Mouse (Mus musculus): ENCODE measurements around the gene Stk11. TPM values are rescaled to one million over a fixed set of nuclear protein-coding genes. Genes with fewer than 3 reads are reported as not detected.

Gene Stk11
- total RNA-seq, 2 experiments from 2014 or later, result 47.7 to 152 TPM

DNA sequence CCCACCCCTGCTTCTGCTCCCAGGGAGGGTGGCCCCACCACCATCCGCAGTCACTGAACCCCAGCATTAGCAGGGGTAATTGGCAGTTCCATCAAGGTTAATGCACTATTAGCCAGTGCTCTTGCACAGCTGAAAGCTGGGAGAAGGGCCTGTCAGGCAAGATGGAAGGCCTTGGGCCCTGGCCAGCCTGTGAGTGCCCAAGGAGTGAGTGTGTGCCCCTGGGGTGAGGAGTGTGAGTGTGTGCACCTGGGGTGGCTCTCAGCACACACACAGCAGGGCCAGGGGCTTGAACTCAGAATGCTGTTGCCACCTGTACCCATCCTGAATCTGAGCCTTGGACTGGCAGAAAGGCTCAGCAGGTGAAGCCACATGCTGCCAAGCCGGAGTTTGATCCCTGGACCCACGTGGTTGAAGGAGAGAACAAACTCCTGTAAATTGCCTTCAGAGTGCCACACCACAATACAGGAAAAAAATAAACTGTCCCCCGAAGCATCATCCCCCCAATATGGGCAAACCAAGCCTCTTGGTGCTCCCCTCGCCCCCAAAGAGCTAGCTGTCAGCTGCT, 60.7 kb downstream of the Stk11 start:
- no peak for ATAC-seq (replicated peaks; ENCODE audit: low FRiP score, poor library complexity, severe bottlenecking)

GRCm38 (mm10) chr10:80177441-80178279, 62.1 kb downstream of the Stk11 start:
- no peak for ATAC-seq (replicated peaks; ENCODE audit: low FRiP score, poor library complexity, severe bottlenecking)

DNA sequence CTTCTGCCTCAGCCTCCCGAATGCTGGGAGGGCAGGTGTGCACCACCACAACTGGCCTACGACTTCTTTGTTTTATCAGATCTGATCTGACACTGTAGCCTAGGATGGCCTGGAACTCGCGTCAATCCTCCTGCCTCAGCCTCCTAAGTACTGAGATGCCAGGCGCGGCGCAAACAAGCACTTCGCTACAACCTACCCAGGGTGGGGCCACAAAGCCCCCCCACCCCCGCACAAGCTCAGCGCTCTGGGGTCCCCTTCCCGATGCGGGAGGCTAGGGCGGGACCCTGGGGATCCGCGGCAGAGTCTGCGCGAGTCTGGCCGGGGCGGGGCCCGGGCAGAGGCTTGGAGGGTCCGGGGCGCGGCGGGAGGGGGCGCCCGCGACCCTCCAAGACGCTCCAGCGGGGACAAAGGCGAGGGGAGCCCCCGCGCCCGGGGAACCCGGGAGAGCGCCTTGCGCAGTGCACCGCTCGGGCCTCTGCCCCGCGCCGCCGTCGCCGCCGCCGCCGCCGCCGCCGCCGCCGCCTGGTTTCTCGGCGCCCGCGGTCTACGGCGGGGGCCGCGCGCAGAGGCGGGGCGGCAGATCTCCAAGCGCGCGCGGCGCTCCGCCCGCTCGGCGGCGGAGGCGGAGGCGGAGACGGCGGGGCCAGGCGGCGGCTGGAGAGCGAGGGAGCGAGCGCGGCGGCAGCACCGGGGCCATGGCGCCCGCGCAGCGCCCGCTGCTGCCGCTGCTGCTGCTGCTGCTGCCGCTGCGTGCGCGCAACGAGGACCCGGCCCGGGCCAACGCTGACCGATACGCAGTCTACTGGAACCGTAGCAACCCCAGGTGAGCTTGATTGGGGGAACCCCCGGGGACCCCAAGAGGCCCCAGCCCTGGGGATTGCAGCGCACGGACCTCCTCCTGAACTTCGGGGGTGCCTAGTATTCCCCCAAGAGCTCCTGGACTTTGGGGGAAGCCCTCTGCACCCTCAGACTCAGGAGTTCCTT, 63.8 kb downstream of the Stk11 start, which contains the start of gene Efna2:
Gene Efna2, plus strand, starts transcription at position 415 of the 984 bp plus-strand sequence.
- ATAC-seq (replicated peaks; ENCODE audit: low FRiP score, poor library complexity, severe bottlenecking), result no peak

Other genes with a start within 250 kb of the Stk11 start
Only the 30 nearest of the 35 such genes appear.
- not detected in 2 replicates for gene Cfd, start 224.9 kb upstream of the Stk11 start, total RNA-seq (2015; ENCODE audit: low replicate concordance)
- gene Cfd, start 224.9 kb upstream of the Stk11 start, total RNA-seq (2017; ENCODE audit: low replicate concordance), result not detected in 2 replicates
- gene Med16, start 206.9 kb upstream of the Stk11 start, total RNA-seq (2015; ENCODE audit: low replicate concordance), result 5.9 and 11.3 TPM in 2 replicates
- 4.7 and 9.1 TPM in 2 replicates for gene Med16, start 206.9 kb upstream of the Stk11 start, total RNA-seq (2017; ENCODE audit: low replicate concordance)
- not detected in 2 replicates for gene Gm26602, start 204.9 kb upstream of the Stk11 start, total RNA-seq (2015; ENCODE audit: low replicate concordance)
- not detected in 2 replicates for gene Gm26602, start 204.9 kb upstream of the Stk11 start, total RNA-seq (2017; ENCODE audit: low replicate concordance)
- not detected in 2 replicates for gene Kiss1r, start 198.8 kb upstream of the Stk11 start, total RNA-seq (2015; ENCODE audit: low replicate concordance)
- gene Kiss1r, start 198.8 kb upstream of the Stk11 start, total RNA-seq (2017; ENCODE audit: low replicate concordance), result 0.14 TPM in 1 of 2 replicates, not detected in the other
- 42.8 and 46.1 TPM in 2 replicates for gene R3hdm4, start 194.6 kb upstream of the Stk11 start, total RNA-seq (2015; ENCODE audit: low replicate concordance)
- gene R3hdm4, start 194.6 kb upstream of the Stk11 start, total RNA-seq (2017; ENCODE audit: low replicate concordance), result 25.0 and 28.3 TPM in 2 replicates
- gene Arid3a, start 188.8 kb upstream of the Stk11 start, total RNA-seq (2015; ENCODE audit: low replicate concordance), result 6.3 and 8.8 TPM in 2 replicates
- 10.5 and 14.7 TPM in 2 replicates for gene Arid3a, start 188.8 kb upstream of the Stk11 start, total RNA-seq (2017; ENCODE audit: low replicate concordance)
- 4.0 and 7.5 TPM in 2 replicates for gene Wdr18, start 155.7 kb upstream of the Stk11 start, total RNA-seq (2015; ENCODE audit: low replicate concordance)
- gene Wdr18, start 155.7 kb upstream of the Stk11 start, total RNA-seq (2017; ENCODE audit: low replicate concordance), result 2.5 and 14.2 TPM in 2 replicates
- gene Grin3b, start 145.1 kb upstream of the Stk11 start, total RNA-seq (2015; ENCODE audit: low replicate concordance), result not detected in 2 replicates
- not detected in 2 replicates for gene Grin3b, start 145.1 kb upstream of the Stk11 start, total RNA-seq (2017; ENCODE audit: low replicate concordance)
- 13.6 and 29.6 TPM in 2 replicates for gene Tmem259, start 131.5 kb upstream of the Stk11 start, total RNA-seq (2015; ENCODE audit: low replicate concordance)
- 12.8 and 22.6 TPM in 2 replicates for gene Tmem259, start 131.5 kb upstream of the Stk11 start, total RNA-seq (2017; ENCODE audit: low replicate concordance)
- gene Cnn2, start 127.2 kb upstream of the Stk11 start, total RNA-seq (2015; ENCODE audit: low replicate concordance), result 33.8 and 46.6 TPM in 2 replicates
- gene Cnn2, start 127.2 kb upstream of the Stk11 start, total RNA-seq (2017; ENCODE audit: low replicate concordance), result 30.0 and 73.0 TPM in 2 replicates
- gene Abca7, start 119.3 kb upstream of the Stk11 start, total RNA-seq (2015; ENCODE audit: low replicate concordance), result 14.4 and 18.2 TPM in 2 replicates
- 19.4 and 27.7 TPM in 2 replicates for gene Abca7, start 119.3 kb upstream of the Stk11 start, total RNA-seq (2017; ENCODE audit: low replicate concordance)
- 23.1 and 31.6 TPM in 2 replicates for gene Arhgap45, start 99.2 kb upstream of the Stk11 start, total RNA-seq (2015; ENCODE audit: low replicate concordance)
- 28.6 and 35.8 TPM in 2 replicates for gene Arhgap45, start 99.2 kb upstream of the Stk11 start, total RNA-seq (2017; ENCODE audit: low replicate concordance)
- 23.6 and 33.4 TPM in 2 replicates for gene Polr2e, start 76.0 kb upstream of the Stk11 start, total RNA-seq (2015; ENCODE audit: low replicate concordance)
- gene Polr2e, start 76.0 kb upstream of the Stk11 start, total RNA-seq (2017; ENCODE audit: low replicate concordance), result 4.5 and 9.9 TPM in 2 replicates
- 108 and 169 TPM in 2 replicates for gene Gpx4, start 68.6 kb upstream of the Stk11 start, total RNA-seq (2015; ENCODE audit: low replicate concordance)
- 96.3 and 123 TPM in 2 replicates for gene Gpx4, start 68.6 kb upstream of the Stk11 start, total RNA-seq (2017; ENCODE audit: low replicate concordance)
- 9.2 and 12.5 TPM in 2 replicates for gene Sbno2, start 10.2 kb upstream of the Stk11 start, total RNA-seq (2015; ENCODE audit: low replicate concordance)
- 17.1 and 20.9 TPM in 2 replicates for gene Sbno2, start 10.2 kb upstream of the Stk11 start, total RNA-seq (2017; ENCODE audit: low replicate concordance)
- gene Atp5d, start 22.8 kb downstream of the Stk11 start, total RNA-seq (2015; ENCODE audit: low replicate concordance), result 43.3 and 48.8 TPM in 2 replicates
- 12.1 and 17.3 TPM in 2 replicates for gene Atp5d, start 22.8 kb downstream of the Stk11 start, total RNA-seq (2017; ENCODE audit: low replicate concordance)
- gene Cbarp, start 25.0 kb downstream of the Stk11 start, total RNA-seq (2015; ENCODE audit: low replicate concordance), result not detected in 2 replicates
- gene Cbarp, start 25.0 kb downstream of the Stk11 start, total RNA-seq (2017; ENCODE audit: low replicate concordance), result not detected in 2 replicates
- gene Midn, start 32.5 kb downstream of the Stk11 start, total RNA-seq (2015; ENCODE audit: low replicate concordance), result 5.0 and 7.7 TPM in 2 replicates
- gene Midn, start 32.5 kb downstream of the Stk11 start, total RNA-seq (2017; ENCODE audit: low replicate concordance), result 3.9 and 7.4 TPM in 2 replicates
- 3.6 and 3.7 TPM in 2 replicates for gene Cirbp, start 50.2 kb downstream of the Stk11 start, total RNA-seq (2015; ENCODE audit: low replicate concordance)
- 14.6 and 16.3 TPM in 2 replicates for gene Cirbp, start 50.2 kb downstream of the Stk11 start, total RNA-seq (2017; ENCODE audit: low replicate concordance)
- gene 1600002K03Rik, start 57.1 kb downstream of the Stk11 start, total RNA-seq (2015; ENCODE audit: low replicate concordance), result 7.5 TPM in 1 of 2 replicates, not detected in the other
- gene 1600002K03Rik, start 57.1 kb downstream of the Stk11 start, total RNA-seq (2017; ENCODE audit: low replicate concordance), result 5.9 TPM in 1 of 2 replicates, not detected in the other
- not detected in 2 replicates for gene Efna2, start 63.7 kb downstream of the Stk11 start, total RNA-seq (2015; ENCODE audit: low replicate concordance)
- gene Efna2, start 63.7 kb downstream of the Stk11 start, total RNA-seq (2017; ENCODE audit: low replicate concordance), result not detected in 2 replicates
- 1.3 and 4.4 TPM in 2 replicates for gene Mum1, start 110.6 kb downstream of the Stk11 start, total RNA-seq (2015; ENCODE audit: low replicate concordance)
- gene Mum1, start 110.6 kb downstream of the Stk11 start, total RNA-seq (2017; ENCODE audit: low replicate concordance), result 14.7 and 24.0 TPM in 2 replicates
- 25.7 and 25.9 TPM in 2 replicates for gene Ndufs7, start 133.3 kb downstream of the Stk11 start, total RNA-seq (2015; ENCODE audit: low replicate concordance)
- gene Ndufs7, start 133.3 kb downstream of the Stk11 start, total RNA-seq (2017; ENCODE audit: low replicate concordance), result 13.0 and 14.2 TPM in 2 replicates
- not detected in 2 replicates for gene Gamt, start 145.2 kb downstream of the Stk11 start, total RNA-seq (2015; ENCODE audit: low replicate concordance)
- gene Gamt, start 145.2 kb downstream of the Stk11 start, total RNA-seq (2017; ENCODE audit: low replicate concordance), result 0.77 TPM in 1 of 2 replicates, not detected in the other
- gene Dazap1, start 145.7 kb downstream of the Stk11 start, total RNA-seq (2015; ENCODE audit: low replicate concordance), result 13.8 and 17.1 TPM in 2 replicates
- gene Dazap1, start 145.7 kb downstream of the Stk11 start, total RNA-seq (2017; ENCODE audit: low replicate concordance), result 29.8 and 35.3 TPM in 2 replicates
- 509 and 541 TPM in 2 replicates for gene Rps15, start 176.7 kb downstream of the Stk11 start, total RNA-seq (2015; ENCODE audit: low replicate concordance)
- 422 and 457 TPM in 2 replicates for gene Rps15, start 176.7 kb downstream of the Stk11 start, total RNA-seq (2017; ENCODE audit: low replicate concordance)
- gene Apc2, start 180.2 kb downstream of the Stk11 start, total RNA-seq (2015; ENCODE audit: low replicate concordance), result not detected in 2 replicates
- gene Apc2, start 180.2 kb downstream of the Stk11 start, total RNA-seq (2017; ENCODE audit: low replicate concordance), result 0.09 and 0.14 TPM in 2 replicates
- gene 2310011J03Rik, start 204.7 kb downstream of the Stk11 start, total RNA-seq (2015; ENCODE audit: low replicate concordance), result 6.1 and 12.7 TPM in 2 replicates
- 3.5 and 3.7 TPM in 2 replicates for gene 2310011J03Rik, start 204.7 kb downstream of the Stk11 start, total RNA-seq (2017; ENCODE audit: low replicate concordance)
- 1.0 TPM in 1 of 2 replicates, not detected in the other for gene Pcsk4, start 213.7 kb downstream of the Stk11 start, total RNA-seq (2015; ENCODE audit: low replicate concordance)
- gene Pcsk4, start 213.7 kb downstream of the Stk11 start, total RNA-seq (2017; ENCODE audit: low replicate concordance), result not detected in 2 replicates
- 1.7 and 6.0 TPM in 2 replicates for gene Reep6, start 214.2 kb downstream of the Stk11 start, total RNA-seq (2015; ENCODE audit: low replicate concordance)
- gene Reep6, start 214.2 kb downstream of the Stk11 start, total RNA-seq (2017; ENCODE audit: low replicate concordance), result 2.0 and 4.5 TPM in 2 replicates